Mouse (Mus musculus) MEL (cell line): Measurements from ENCODE around the gene Hacd2.

ENCODE experiments used
- CTCF ChIP-seq, 3 experiments: IDR thresholded peaks in 2 of 3; conservative IDR thresholded peaks in 1 of 3; 2 replicates each; pipeline ENCODE4 v1.5.1; 2011 to 2012; ENCODE audit warnings: low read length in 3 of 3, low read depth in 2 of 3, mild to moderate bottlenecking in 2 of 3, improper control_type of control experiment in 1 of 3, inconsistent platforms in 1 of 3, mixed read lengths in 1 of 3, moderate library complexity in 1 of 3; ENCODE audit not compliant: control insufficient read depth in 1 of 3, insufficient read depth in 1 of 3, poor library complexity in 1 of 3, severe bottlenecking in 1 of 3
- GATA1 ChIP-seq: IDR thresholded peaks from 2 replicates; pipeline ENCODE4 v1.6.1; 2011; ENCODE audit warnings: low read depth, low read length, improper control_type of control experiment
- MAX ChIP-seq: IDR thresholded peaks from 2 replicates; pipeline ENCODE4 v1.6.1; 2011; ENCODE audit warnings: low read length, improper control_type of control experiment
- MAZ ChIP-seq: IDR thresholded peaks from 2 replicates; pipeline ENCODE4 v1.6.1; 2012; ENCODE audit warnings: low read depth, mild to moderate bottlenecking, inconsistent platforms, low read length, improper control_type of control experiment
- POLR2A ChIP-seq, 2 experiments: IDR thresholded peaks; 2 replicates each; pipeline ENCODE4 v1.6.1; 2011 to 2012; ENCODE audit warnings: low read length in 2 of 2, mild to moderate bottlenecking in 2 of 2, control low read depth in 1 of 2, improper control_type of control experiment in 1 of 2, low read depth in 1 of 2, moderate library complexity in 1 of 2; ENCODE audit not compliant: control insufficient read depth in 1 of 2, insufficient read depth in 1 of 2, poor library complexity in 1 of 2
- RCOR1 ChIP-seq: IDR thresholded peaks from 2 replicates; pipeline ENCODE4 v1.6.1; 2012; ENCODE audit warnings: low read depth, mild to moderate bottlenecking, inconsistent platforms, low read length, improper control_type of control experiment
- TAL1 ChIP-seq: IDR thresholded peaks from 2 replicates; pipeline ENCODE4 v1.6.1; 2012; ENCODE audit warnings: mild to moderate bottlenecking, inconsistent platforms, low read length, moderate library complexity, mixed read lengths

DNA sequence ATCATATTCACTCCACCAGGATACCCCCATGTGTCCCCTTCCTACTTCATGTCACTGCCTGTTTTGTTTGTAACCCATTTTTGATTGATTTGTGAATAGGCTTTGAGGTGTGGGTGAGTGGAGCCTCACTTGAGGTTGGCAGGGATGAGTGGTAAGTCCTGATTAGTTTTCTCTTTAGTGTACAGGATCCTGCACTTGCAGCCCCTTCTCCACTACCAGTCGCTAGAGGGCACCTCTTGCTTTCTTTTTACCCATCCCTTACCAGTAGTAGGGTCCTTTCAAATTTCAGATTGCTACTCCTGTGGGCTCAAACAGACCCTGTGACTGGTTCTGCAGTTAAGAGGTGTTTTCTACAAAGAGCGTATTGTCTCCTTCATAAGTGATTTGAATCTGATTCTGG, 38.8 kb downstream of the Hacd2 start:
- TF ChIP-seq MAZ (no peak), CTCF (IDR thresholded peaks at IDR 0.05 in 2 of 3, conservative IDR thresholded peaks at IDR 0.05 in 1 of 3; ENCODE audit: control insufficient read depth in 1 of 3, insufficient read depth in 1 of 3, low read depth in 2 of 3, low read length in 3 of 3, poor library complexity in 1 of 3, severe bottlenecking in 1 of 3) (no peak), MAX (no peak), TAL1 (no peak), GATA1 (no peak), RCOR1 (no peak), POLR2A (IDR thresholded peaks at IDR 0.05; ENCODE audit: control insufficient read depth in 1 of 2, insufficient read depth in 1 of 2, low read depth in 1 of 2, low read length in 2 of 2, poor library complexity in 1 of 2) (no peak)
